Mouse (Mus musculus) liver, embryonic 14.5 days (tissue): ENCODE measurements at regions not wholly inside any gene's neighbourhood (a gene's known extent, or its start where the extent isn't known, plus 50 kb on each side); places are given as distances from the start of the nearest gene placed in this dataset.

Experiments
- ATAC-seq: fragments of 200-750 bp; cut with Nextera tagmentation; 2 replicates; pipeline ENCODE4 v1.8.0; 2017; ENCODE audit warnings: moderate number of reproducible peaks, mild to moderate bottlenecking, moderate library complexity; ENCODE audit not compliant: insufficient read depth
- DNase-seq, 3 experiments: peaks; one replicate each; pipeline ENCODE4 v3.0.0-alpha.2; 2012 to 2013; ENCODE audit warnings: low read depth in 3 of 3, low spot score in 3 of 3
- H3K27ac ChIP-seq: fragments of 300-500 bp; sonication (generic); 2 replicates; pipeline ENCODE4 v1.5.1; 2014; ENCODE audit warnings: moderate library complexity, mild to moderate bottlenecking, control low read depth, inconsistent platforms
- H3K27me3 ChIP-seq: fragments of 300-500 bp; sonication (generic); 2 replicates; pipeline ENCODE4 v1.6.1; 2014; ENCODE audit warnings: mild to moderate bottlenecking, low read length, moderate library complexity; ENCODE audit not compliant: control insufficient read depth, insufficient read depth
- H3K36me3 ChIP-seq: fragments of 300-500 bp; sonication (generic); replicated peaks from 2 replicates; pipeline ENCODE4 v1.6.1; 2014; ENCODE audit warnings: low read depth; ENCODE audit not compliant: control insufficient read depth, insufficient read depth
- H3K4me1 ChIP-seq, 2 experiments: fragments of 200-500 bp in 1 of 2; fragments of 300-500 bp in 1 of 2; sonication (generic) in 1 of 2; replicated peaks; 2 replicates each; pipeline ENCODE4 v1.6.1; 2012 to 2014; ENCODE audit warnings: antibody characterized with exemption in 1 of 2, inconsistent platforms in 1 of 2, low read length in 1 of 2; ENCODE audit not compliant: control insufficient read depth in 2 of 2, insufficient read depth in 2 of 2
- H3K4me2 ChIP-seq: fragments of 300-500 bp; sonication (generic); 2 replicates; pipeline ENCODE4 v1.6.1; 2014; ENCODE audit warnings: low read depth, mild to moderate bottlenecking, control low read depth, moderate library complexity
- H3K4me3 ChIP-seq, 2 experiments: fragments of 200-500 bp in 1 of 2; fragments of 300-500 bp in 1 of 2; sonication (generic) in 1 of 2; 2 replicates each; pipeline ENCODE4 v1.5.1; 2012 to 2014; ENCODE audit warnings: low read depth in 2 of 2, low read length in 2 of 2, mild to moderate bottlenecking in 2 of 2, control low read depth in 1 of 2, inconsistent platforms in 1 of 2, moderate library complexity in 1 of 2; ENCODE audit not compliant: insufficient read depth in 1 of 2
- H3K9ac ChIP-seq: fragments of 300-500 bp; sonication (generic); replicated peaks from 2 replicates; pipeline ENCODE4 v1.6.1; 2014; ENCODE audit warnings: mild to moderate bottlenecking, control low read depth, moderate library complexity
- H3K9me3 ChIP-seq: fragments of 300-500 bp; sonication (generic); 2 replicates; pipeline ENCODE4 v1.6.1; 2016; ENCODE audit warnings: low read length, mixed read lengths; ENCODE audit not compliant: control insufficient read depth
- CTCF ChIP-seq: IDR thresholded peaks from 2 replicates; pipeline ENCODE4 v1.5.1; 2016; ENCODE audit warnings: antibody characterized with exemption, low read depth, control low read depth
- EP300 ChIP-seq: IDR thresholded peaks from 2 replicates; pipeline ENCODE4 v1.6.1; 2016; ENCODE audit warnings: antibody characterized with exemption, low read depth
- WGBS: fragments of 180-500 bp; shearing (Covaris S2); extraction: QIAGEN DNeasy Blood & Tissue Kit; methylation state at CpG from one replicate; pipeline ENCODE4 v1.1.7; 2014; ENCODE audit not compliant: insufficient replicate concordance; 5-methylcytosine and 5-hydroxymethylcytosine counted together

- Histone ChIP-seq H3K4me2 (no peak overlapping the region), H3K9me3 (no peaks in the 10 kb centered on the region), H3K4me3 (no peak overlapping the region), H3K27ac (no peak overlapping the region), H3K9ac (no peak overlapping the region), H3K4me1 (no peaks in the 10 kb centered on the region), H3K27me3 (no peaks in the 10 kb centered on the region), H3K36me3 (no peaks in the 10 kb centered on the region)
- DNase-seq, result no peak
- no peak for ATAC-seq
- no peak for TF ChIP-seq EP300
- no peak for TF ChIP-seq CTCF
- 64% methylated on average over 6 of the region's 6 CpGs for WGBS
Observed at GRCm38 (mm10) chr1:35393550-35394118, 543.9 kb downstream of the Plekhb2 start.

DNA sequence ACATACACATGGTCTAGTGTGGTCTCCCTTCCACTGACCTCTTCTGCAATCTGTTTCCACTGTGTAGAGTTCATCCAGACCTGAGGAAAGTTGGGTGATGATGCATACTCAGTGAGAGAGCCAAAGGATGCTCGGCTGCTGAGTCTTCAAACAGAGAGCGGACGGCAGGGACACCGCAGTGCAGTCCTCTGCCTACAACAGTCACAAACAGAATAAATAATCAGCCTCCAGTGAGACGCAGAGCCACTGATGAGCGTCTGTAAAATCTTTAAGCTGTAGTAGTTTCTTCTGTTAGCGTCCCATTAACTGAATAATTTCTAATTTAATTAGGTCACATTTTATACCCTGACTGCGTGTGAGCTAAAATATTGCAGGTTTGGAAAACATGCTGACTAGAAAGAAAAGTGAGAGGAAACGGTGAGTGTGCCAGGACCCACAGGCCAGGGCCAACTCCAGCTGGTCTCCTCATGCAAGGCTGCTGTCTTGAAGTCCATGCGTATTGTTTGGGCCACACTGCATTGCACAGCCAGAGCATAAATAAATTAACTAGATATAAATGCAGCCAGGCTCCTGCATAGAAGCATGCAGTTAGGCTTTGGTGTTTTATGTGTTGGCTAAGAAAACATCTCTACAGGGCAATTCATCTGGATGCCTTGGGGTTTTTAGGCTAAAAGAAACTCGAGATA, 551.0 kb downstream of the Plekhb2 start:
- WGBS, result 68% methylated on average over 11 of the region's 11 CpGs
- DNase-seq, result no peak
- Histone ChIP-seq H3K27me3 (no peaks in the 10 kb centered on the region), H3K36me3 (no peaks in the 10 kb centered on the region), H3K27ac (no peak overlapping the region), H3K4me3 (no peak overlapping the region), H3K4me1 (no peaks in the 10 kb centered on the region), H3K9me3 (no peaks in the 10 kb centered on the region), H3K4me2 (no peak overlapping the region), H3K9ac (no peak overlapping the region)
- no peak for ATAC-seq
- TF ChIP-seq CTCF (no peak), EP300 (no peak)

- ATAC-seq (no peak), DNase-seq (no peak)
- Histone ChIP-seq H3K36me3 (no peaks in the 10 kb centered on the region), H3K4me3 (no peak overlapping the region), H3K27ac (no peak overlapping the region), H3K9me3 (no peaks in the 10 kb centered on the region), H3K4me1 (no peaks in the 10 kb centered on the region), H3K27me3 (no peaks in the 10 kb centered on the region), H3K4me2 (no peak overlapping the region), H3K9ac (no peak overlapping the region)
- 62% methylated on average over 4 of the region's 4 CpGs for WGBS
- no peak for TF ChIP-seq EP300
- TF ChIP-seq CTCF, result no peak
Observed at GRCm38 (mm10) chr1:35402995-35403394, 553.2 kb downstream of the Plekhb2 start.

DNA sequence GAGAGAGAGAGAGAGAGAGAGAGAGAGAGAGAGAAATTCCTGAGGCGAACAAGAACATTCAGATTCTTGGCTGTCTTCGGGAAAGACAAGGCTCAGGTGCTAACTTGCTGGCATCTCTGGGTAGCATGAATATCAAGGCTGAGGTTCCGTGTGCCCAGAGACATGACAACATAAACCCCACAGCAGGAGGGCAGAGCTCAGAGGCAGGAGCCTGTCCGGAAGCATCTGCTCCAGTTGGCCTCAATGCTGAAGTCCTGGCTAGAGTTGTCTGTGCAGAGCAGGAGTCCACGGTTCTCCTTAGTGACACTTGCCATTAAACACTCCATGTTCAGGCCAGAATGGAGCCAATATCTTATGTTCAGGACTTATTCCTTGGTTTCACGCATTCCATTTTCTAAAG, 555.6 kb downstream of the Plekhb2 start:
- Histone ChIP-seq H3K27me3 (no peaks in the 10 kb centered on the region), H3K9me3 (no peaks in the 10 kb centered on the region), H3K36me3 (no peaks in the 10 kb centered on the region), H3K4me2 (no peak overlapping the region), H3K4me3 (no peak overlapping the region), H3K27ac (no peak overlapping the region), H3K9ac (no peak overlapping the region), H3K4me1 (no peaks in the 10 kb centered on the region)
- TF ChIP-seq CTCF (no peak), EP300 (no peak)
- WGBS, result 69% methylated on average over 6 of the region's 6 CpGs
- ATAC-seq, result no peak
- no peak for DNase-seq

GRCm38 (mm10) chr1:35415646-35416045, 565.9 kb downstream of the Plekhb2 start:
- DNase-seq (no peak), ATAC-seq (no peak)
- no peaks in the 10 kb centered on the region for H3K9me3 ChIP-seq
- no peak overlapping the region for H3K27ac ChIP-seq
- TF ChIP-seq EP300 (no peak), CTCF (no peak)
- H3K4me3 ChIP-seq, result no peak overlapping the region
- no peak overlapping the region for H3K4me2 ChIP-seq
- 31% methylated on average over 1 of the region's 1 CpGs for WGBS
- no peaks in the 10 kb centered on the region for H3K27me3 ChIP-seq
- no peak overlapping the region for H3K9ac ChIP-seq
- no peaks in the 10 kb centered on the region for H3K36me3 ChIP-seq
- H3K4me1 ChIP-seq, result no peaks in the 10 kb centered on the region
